Mouse (Mus musculus): ENCODE data around the gene Gm27179. TPM values are rescaled to one million over a fixed set of nuclear protein-coding genes. Genes with fewer than 3 reads are reported as not detected.
"Not testable (repeated sequence)": the region's sequence is repeated elsewhere in the genome, so short reads cannot be mapped to it uniquely, and the experiment has no call there.

The Gm27179 gene
- total RNA-seq (2021): not detected
- long read RNA-seq, experiment 1: 0 reads
- long read RNA-seq, experiment 2: 0 reads

GRCm38 (mm10) chr14:69512449-69512848, at the start of gene Gm27179:
TSS of gene Gm27179 (minus strand) at chr14:69512549.
- not testable (repeated sequence) for H3K27ac ChIP-seq; DNase-seq (ENCODE audit: low spot score in 2 of 2); H3K4me3 ChIP-seq

- H3K27ac ChIP-seq; DNase-seq (ENCODE audit: low spot score in 2 of 2): not testable (repeated sequence)
Measured at GRCm38 (mm10) chr14:69557550-69557949, 45.2 kb upstream of the Gm27179 start.

GRCm38 (mm10) chr14:69556820-69557219, 44.5 kb upstream of the Gm27179 start:
- not testable (repeated sequence) for H3K4me3 ChIP-seq; DNase-seq (ENCODE audit: low spot score in 2 of 2); H3K27ac ChIP-seq

More at GRCm38 (mm10) chr14:69557550-69557949, 45.2 kb upstream of the Gm27179 start:
- H3K4me3 ChIP-seq: not testable (repeated sequence)

- not testable (repeated sequence) for DNase-seq (ENCODE audit: low spot score in 2 of 2); H3K27ac ChIP-seq; H3K4me3 ChIP-seq
Measured at GRCm38 (mm10) chr14:69555110-69555831, 42.9 kb upstream of the Gm27179 start, which contains the start of gene Entpd4b. TSS of gene Entpd4b (plus strand) at chr14:69555424.

GRCm38 (mm10) chr14:69547310-69547709, 35.0 kb upstream of the Gm27179 start:
- H3K4me3 ChIP-seq; H3K27ac ChIP-seq; DNase-seq (ENCODE audit: low spot score in 2 of 2): not testable (repeated sequence)

GRCm38 (mm10) chr14:69545052-69545451, 32.7 kb upstream of the Gm27179 start:
- DNase-seq (ENCODE audit: low spot score in 2 of 2); H3K4me3 ChIP-seq; H3K27ac ChIP-seq: not testable (repeated sequence)

GRCm38 (mm10) chr14:69544033-69544432, 31.7 kb upstream of the Gm27179 start:
- H3K4me3 ChIP-seq; DNase-seq (ENCODE audit: low spot score in 2 of 2); H3K27ac ChIP-seq: not testable (repeated sequence)

GRCm38 (mm10) chr14:69542695-69543094, 30.3 kb upstream of the Gm27179 start:
- H3K4me3 ChIP-seq; DNase-seq (ENCODE audit: low spot score in 2 of 2); H3K27ac ChIP-seq: not testable (repeated sequence)

GRCm38 (mm10) chr14:69540113-69540512, 27.8 kb upstream of the Gm27179 start:
- not testable (repeated sequence) for DNase-seq (ENCODE audit: low spot score in 2 of 2); H3K4me3 ChIP-seq

GRCm38 (mm10) chr14:69536539-69536938, 24.2 kb upstream of the Gm27179 start:
- H3K27ac ChIP-seq; H3K4me3 ChIP-seq; DNase-seq (ENCODE audit: low spot score in 2 of 2): not testable (repeated sequence)

More at GRCm38 (mm10) chr14:69540113-69540512, 27.8 kb upstream of the Gm27179 start:
- not testable (repeated sequence) for H3K27ac ChIP-seq

- H3K4me3 ChIP-seq; H3K27ac ChIP-seq; DNase-seq (ENCODE audit: low spot score in 2 of 2): not testable (repeated sequence)
Measured at GRCm38 (mm10) chr14:69526202-69526601, 13.9 kb upstream of the Gm27179 start.

- not testable (repeated sequence) for H3K4me3 ChIP-seq; H3K27ac ChIP-seq; DNase-seq (ENCODE audit: low spot score in 2 of 2)
Measured at GRCm38 (mm10) chr14:69523001-69523400, 10.7 kb upstream of the Gm27179 start.

GRCm38 (mm10) chr14:69520810-69521209, 8.5 kb upstream of the Gm27179 start:
- not testable (repeated sequence) for DNase-seq (ENCODE audit: low spot score in 2 of 2); H3K4me3 ChIP-seq; H3K27ac ChIP-seq

- H3K27ac ChIP-seq; H3K4me3 ChIP-seq; DNase-seq (ENCODE audit: low spot score in 2 of 2): not testable (repeated sequence)
Measured at GRCm38 (mm10) chr14:69507000-69507399, 5.3 kb downstream of the Gm27179 start.

GRCm38 (mm10) chr14:69503174-69503573, 9.2 kb downstream of the Gm27179 start, which contains the start of gene Gm16867:
TSS of gene Gm16867 (minus strand) at chr14:69503362.
- H3K4me3 ChIP-seq; DNase-seq (ENCODE audit: low spot score in 2 of 2); H3K27ac ChIP-seq: not testable (repeated sequence)

GRCm38 (mm10) chr14:69502440-69503150, 9.8 kb downstream of the Gm27179 start:
- not testable (repeated sequence) for DNase-seq (ENCODE audit: low spot score in 2 of 2); H3K27ac ChIP-seq; H3K4me3 ChIP-seq

- DNase-seq (ENCODE audit: low spot score in 2 of 2); H3K4me3 ChIP-seq; H3K27ac ChIP-seq: not testable (repeated sequence)
Measured at GRCm38 (mm10) chr14:69496259-69496658, 16.1 kb downstream of the Gm27179 start.

- not testable (repeated sequence) for H3K4me3 ChIP-seq; H3K27ac ChIP-seq; DNase-seq (ENCODE audit: low spot score in 2 of 2)
Measured at GRCm38 (mm10) chr14:69494946-69495345, 17.4 kb downstream of the Gm27179 start.

GRCm38 (mm10) chr14:69494522-69494921, 17.8 kb downstream of the Gm27179 start:
- H3K4me3 ChIP-seq; DNase-seq (ENCODE audit: low spot score in 2 of 2); H3K27ac ChIP-seq: not testable (repeated sequence)

Measured in layer of hippocampus, adult 2 months (tissue).